Mouse (Mus musculus) stomach, embryonic 15.5 days (tissue): ENCODE data around the gene Tmem59l. TPM values are rescaled to one million over a fixed set of nuclear protein-coding genes. Genes with fewer than 3 reads are reported as not detected.
"Not testable (repeated sequence)": the region's sequence is repeated elsewhere in the genome, so short reads cannot be mapped to it uniquely, and the experiment has no call there.

ENCODE experiments used
- ATAC-seq: fragments of 200-750 bp; cut with Nextera tagmentation; 2 replicates; pipeline ENCODE4 v1.8.0; 2017; ENCODE audit warnings: low read depth, moderate number of reproducible peaks, moderate TSS enrichment; ENCODE audit not compliant: insufficient read depth, low FRiP score
- H3K27ac ChIP-seq: fragments of 300-500 bp; sonication (generic); 2 replicates; pipeline ENCODE4 v1.5.1; 2015; ENCODE audit warnings: mild to moderate bottlenecking, inconsistent platforms
- H3K27me3 ChIP-seq: fragments of 300-500 bp; sonication (generic); replicated peaks from 2 replicates; pipeline ENCODE4 v1.6.1; 2015; ENCODE audit warnings: inconsistent platforms
- H3K36me3 ChIP-seq: fragments of 300-500 bp; sonication (generic); 2 replicates; pipeline ENCODE4 v1.6.1; 2015; ENCODE audit warnings: inconsistent platforms
- H3K4me1 ChIP-seq: fragments of 300-500 bp; sonication (generic); 2 replicates; pipeline ENCODE4 v1.6.1; 2015; ENCODE audit warnings: inconsistent platforms
- H3K4me2 ChIP-seq: fragments of 300-500 bp; sonication (generic); 2 replicates; pipeline ENCODE4 v1.6.1; 2015; ENCODE audit warnings: mild to moderate bottlenecking, inconsistent platforms
- H3K4me3 ChIP-seq: fragments of 300-500 bp; sonication (generic); replicated peaks from 2 replicates; pipeline ENCODE4 v1.5.1; 2015; ENCODE audit warnings: inconsistent platforms
- H3K9ac ChIP-seq: fragments of 300-500 bp; sonication (generic); 2 replicates; pipeline ENCODE4 v1.6.1; 2015; ENCODE audit warnings: inconsistent platforms
- H3K9me3 ChIP-seq: fragments of 300-500 bp; sonication (generic); 2 replicates; pipeline ENCODE4 v1.6.1; 2016; ENCODE audit warnings: inconsistent platforms
- WGBS: fragments of 180-500 bp; shearing (Covaris S2); methylation state at CpG from one replicate; pipeline ENCODE4 v1.1.7; 2015; 5-methylcytosine and 5-hydroxymethylcytosine counted together
- polyA plus RNA-seq: library from polyadenylated mRNA; unstranded; fragments of >200 nt; fragmentation: Nextera tagmentation; extraction: Ambion mirVana; gene quantifications from 2 replicates; pipeline ENCODE4 v1.2.1, GENCODE M21; 2015

Tmem59l gene
- polyA plus RNA-seq, 1 experiment from 2014 or later = 3.5 TPM

DNA sequence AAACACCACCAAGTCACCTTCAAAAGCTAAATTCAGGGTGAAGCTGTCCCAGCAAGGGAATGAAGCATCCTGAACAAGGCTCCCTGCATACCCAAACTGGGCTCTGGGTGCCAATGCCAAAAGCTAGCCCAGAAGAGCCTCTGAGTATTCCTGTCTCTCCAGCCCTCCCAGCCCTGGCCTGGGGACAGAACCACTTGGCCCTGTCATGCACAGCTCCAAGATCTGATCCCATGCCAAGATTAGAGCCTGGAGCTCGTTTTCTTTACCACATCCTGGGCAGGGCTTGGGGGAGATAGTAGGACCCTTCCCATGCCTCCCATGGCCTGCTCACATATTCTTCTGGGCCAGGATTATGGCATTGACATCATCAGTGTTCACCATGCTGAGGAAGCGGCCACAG, 32.4 kb upstream of the Tmem59l start:
- Histone ChIP-seq H3K36me3 (0 out of 2 replicates have a peak, but pooled peaks cover 9% of the 10 kb centered on the region), H3K4me1 (peaks cover 12% of the 10 kb centered on the region), H3K27ac (no peak overlapping the region), H3K27me3 (no peaks in the 10 kb centered on the region), H3K4me2 (no peak overlapping the region), H3K4me3 (no peak overlapping the region), H3K9me3 (no peaks in the 10 kb centered on the region), H3K9ac (no peak overlapping the region)
- WGBS = 65% methylated on average over 2 of the region's 2 CpGs
- ATAC-seq = no peak

DNA sequence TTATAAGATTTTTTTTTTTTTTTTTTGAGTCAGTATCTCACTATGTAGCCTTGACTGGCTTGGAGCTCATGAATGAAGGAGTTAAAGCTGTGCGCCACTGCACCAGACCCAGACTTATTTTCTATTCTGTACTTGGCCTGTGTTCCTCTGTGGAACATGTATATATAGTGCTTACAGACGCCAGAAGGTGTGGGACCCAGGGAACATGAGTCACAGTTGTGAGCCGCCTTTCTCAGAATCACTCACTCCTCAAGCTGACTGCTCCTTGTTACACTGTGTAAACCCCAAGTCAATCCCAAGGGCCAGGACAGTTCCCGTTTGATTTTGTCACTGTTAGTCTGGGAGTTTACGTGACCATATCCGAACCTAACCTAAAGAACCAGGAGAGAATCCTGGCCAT, 31.9 kb upstream of the Tmem59l start:
- ATAC-seq = no peak
- WGBS = 87% methylated on average over 6 of the region's 6 CpGs
- H3K9ac ChIP-seq = no peak overlapping the region
- H3K4me3 ChIP-seq = no peak overlapping the region
- peaks cover 12% of the 10 kb centered on the region for H3K4me1 ChIP-seq
- no peaks in the 10 kb centered on the region for H3K9me3 ChIP-seq
- H3K27ac ChIP-seq = no peak overlapping the region
- H3K4me2 ChIP-seq = no peak overlapping the region
- H3K36me3 ChIP-seq = 0 out of 2 replicates have a peak, but pooled peaks cover 9% of the 10 kb centered on the region
- H3K27me3 ChIP-seq = no peaks in the 10 kb centered on the region

DNA sequence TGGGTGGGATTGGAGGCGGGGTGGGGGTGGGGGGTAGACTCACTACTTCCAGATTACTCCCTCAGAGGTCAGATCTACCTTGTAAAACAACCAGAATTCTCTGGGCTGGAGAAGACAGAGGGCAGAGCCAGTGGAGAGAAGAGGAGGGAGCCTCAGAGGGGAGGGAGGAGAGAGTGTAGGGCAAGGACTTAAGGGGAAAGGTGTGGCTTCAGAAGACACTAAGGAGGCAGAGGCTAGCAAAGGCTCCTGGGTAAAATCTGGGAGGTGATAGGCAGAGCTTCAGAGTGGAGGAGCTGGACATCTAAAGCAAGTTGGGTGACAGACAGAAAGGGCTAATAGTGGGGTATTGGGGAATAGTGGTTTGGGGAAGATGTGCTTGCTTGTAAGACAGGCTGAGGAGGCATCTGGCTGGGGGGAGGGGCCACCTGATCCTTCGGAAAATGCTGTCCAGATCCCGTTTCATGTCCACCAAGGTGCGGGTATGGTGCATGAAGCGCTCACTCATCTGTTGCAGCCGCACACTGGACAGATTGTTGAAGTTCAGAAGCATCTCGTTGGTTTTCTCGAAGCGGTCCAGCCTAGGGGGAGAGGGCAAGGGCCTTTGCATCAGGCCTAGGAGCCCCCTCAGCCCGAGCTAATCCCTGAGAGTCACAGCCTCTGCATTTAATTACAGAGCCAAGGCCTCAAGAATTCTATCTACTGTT, 30.9 kb upstream of the Tmem59l start:
- H3K4me2 ChIP-seq = no peak overlapping the region
- H3K4me3 ChIP-seq = no peak overlapping the region
- H3K27ac ChIP-seq = no peak overlapping the region
- no peaks in the 10 kb centered on the region for H3K27me3 ChIP-seq
- peaks cover 13% of the 10 kb centered on the region; the same call in 1 of the 2 replicates for H3K36me3 ChIP-seq
- H3K9ac ChIP-seq = no peak overlapping the region
- H3K9me3 ChIP-seq = no peaks in the 10 kb centered on the region
- 71% methylated on average over 10 of the region's 10 CpGs for WGBS
- 0 out of 2 replicates have a peak, but pooled peaks cover 8% of the 10 kb centered on the region for H3K4me1 ChIP-seq
- no peak for ATAC-seq

DNA sequence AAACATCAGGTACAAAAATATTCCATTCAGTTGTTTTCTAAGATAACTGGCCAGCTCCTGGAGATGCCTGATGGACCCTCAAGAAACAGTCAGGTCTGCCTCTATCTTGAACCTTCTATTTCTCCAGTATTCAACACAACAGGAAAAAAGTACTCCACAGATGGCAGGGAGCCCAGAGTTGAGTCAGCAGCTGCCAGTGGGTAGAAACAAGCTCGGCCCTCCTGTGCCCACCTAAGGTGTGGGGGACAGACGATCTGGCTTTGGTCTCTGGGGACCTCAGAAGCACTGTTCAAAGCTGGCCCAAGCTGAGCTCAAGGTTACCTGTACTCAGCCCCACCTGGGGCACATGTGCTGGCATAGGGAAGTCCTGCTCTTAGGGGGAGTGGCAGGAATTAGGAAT, 26.3 kb upstream of the Tmem59l start:
- H3K4me3 ChIP-seq = no peak overlapping the region
- H3K27ac ChIP-seq = no peak overlapping the region
- no peak overlapping the region for H3K4me2 ChIP-seq
- 62% methylated on average over 2 of the region's 2 CpGs for WGBS
- no peak overlapping the region for H3K9ac ChIP-seq
- no peak for ATAC-seq
- peaks cover 19% of the 10 kb centered on the region for H3K36me3 ChIP-seq
- H3K4me1 ChIP-seq = peaks cover 22% of the 10 kb centered on the region
- H3K27me3 ChIP-seq = no peaks in the 10 kb centered on the region
- H3K9me3 ChIP-seq = no peaks in the 10 kb centered on the region

DNA sequence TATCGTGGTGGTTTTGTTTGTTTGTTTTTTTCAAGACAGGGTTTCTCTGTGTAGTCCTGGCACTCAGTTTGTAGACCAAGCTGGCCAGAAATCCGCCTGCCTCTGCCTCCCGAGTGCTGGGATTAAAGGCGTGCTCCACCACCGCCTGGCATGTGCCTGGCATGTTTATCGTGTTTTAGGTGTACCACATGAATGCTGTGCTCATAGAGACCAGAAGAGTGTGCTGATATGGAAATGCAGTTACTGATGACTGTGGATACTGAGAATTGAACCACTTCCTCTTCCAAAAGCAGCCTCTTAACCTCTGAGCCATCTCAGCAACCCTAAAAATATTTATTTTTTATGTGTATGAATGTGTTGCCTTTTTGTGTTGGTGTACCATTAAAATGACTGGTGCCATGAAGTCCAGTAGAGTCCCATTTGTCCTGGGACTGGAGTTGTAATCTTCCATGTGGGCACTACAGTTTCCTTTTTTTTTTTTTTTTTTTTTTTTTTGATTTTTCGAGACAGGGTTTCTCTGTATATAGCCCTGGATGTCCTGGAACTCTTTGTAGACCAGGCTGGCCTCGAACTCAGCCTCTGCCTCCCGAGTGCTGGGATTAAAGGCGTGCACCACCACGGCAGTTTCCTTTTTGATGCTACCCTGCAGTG, 25.2 kb upstream of the Tmem59l start:
- Histone ChIP-seq H3K4me1 (peaks cover 25% of the 10 kb centered on the region), H3K36me3 (peaks cover 26% of the 10 kb centered on the region), H3K4me3 (no peak overlapping the region), H3K27me3 (no peaks in the 10 kb centered on the region), H3K27ac (no peak overlapping the region), H3K4me2 (no peak overlapping the region), H3K9ac (no peak overlapping the region), H3K9me3 (no peaks in the 10 kb centered on the region)
- WGBS = 94% methylated on average over 11 of the region's 11 CpGs
- no peak for ATAC-seq

DNA sequence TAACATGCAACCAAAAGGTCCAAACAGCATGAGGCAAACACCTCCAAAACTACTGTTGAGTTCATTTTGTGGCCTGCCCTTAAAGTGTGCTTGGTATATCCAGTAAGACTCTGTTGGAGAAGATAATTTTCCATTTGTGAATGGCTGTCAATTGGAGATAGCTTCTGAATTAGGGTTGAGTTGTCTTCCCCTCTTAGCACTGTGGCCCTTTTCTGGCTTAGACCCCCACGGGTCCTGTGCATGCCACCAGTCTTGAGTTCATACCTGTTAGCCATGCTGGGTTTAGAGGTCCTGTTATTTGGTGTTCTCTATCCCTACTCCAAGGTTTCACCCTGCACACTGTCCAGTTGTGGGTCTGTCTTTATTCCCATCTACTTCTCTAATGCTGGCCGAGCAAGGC, 24.6 kb upstream of the Tmem59l start:
- peaks cover 30% of the 10 kb centered on the region for H3K36me3 ChIP-seq
- H3K4me1 ChIP-seq = peaks cover 26% of the 10 kb centered on the region
- H3K27ac ChIP-seq = no peak overlapping the region
- peak overlapping the region; percentile 88; the same call in 1 of the 2 replicates for H3K4me2 ChIP-seq
- 92% methylated on average over 2 of the region's 2 CpGs for WGBS
- no peaks in the 10 kb centered on the region for H3K27me3 ChIP-seq
- H3K4me3 ChIP-seq = no peak overlapping the region; the same call in 1 of the 2 replicates
- no peak overlapping the region for H3K9ac ChIP-seq
- no peaks in the 10 kb centered on the region for H3K9me3 ChIP-seq
- ATAC-seq = no peak

DNA sequence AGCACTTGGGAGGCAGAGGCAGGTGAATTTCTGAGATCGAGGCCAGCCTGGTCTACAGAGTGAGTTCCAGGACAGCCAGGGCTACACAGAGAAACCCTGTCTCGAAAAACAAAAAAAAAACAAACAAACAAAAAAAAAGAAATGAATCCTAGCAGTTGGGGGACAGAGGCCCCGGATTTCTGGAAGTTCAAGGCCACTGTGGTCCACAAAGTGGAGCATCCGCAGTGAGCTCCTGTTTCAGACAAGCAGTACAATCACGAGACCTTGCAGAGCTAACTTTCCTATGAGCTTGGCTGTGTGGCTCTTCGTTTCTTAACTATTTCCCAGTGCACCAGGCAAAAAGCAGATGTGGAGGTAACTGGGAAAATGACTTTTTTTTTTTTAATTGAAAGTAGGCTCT, 24.0 kb upstream of the Tmem59l start:
- H3K9ac ChIP-seq, H3K27me3 ChIP-seq, ATAC-seq, H3K9me3 ChIP-seq: not testable (repeated sequence)
- Histone ChIP-seq H3K4me1 (peaks cover 26% of the 10 kb centered on the region), H3K4me3 (peak overlapping the region; percentile 74), H3K27ac (peak overlapping the region; percentile 99), H3K36me3 (peaks cover 27% of the 10 kb centered on the region), H3K4me2 (peak overlapping the region; percentile 88)
- WGBS = 72% methylated on average over 6 of the region's 6 CpGs

DNA sequence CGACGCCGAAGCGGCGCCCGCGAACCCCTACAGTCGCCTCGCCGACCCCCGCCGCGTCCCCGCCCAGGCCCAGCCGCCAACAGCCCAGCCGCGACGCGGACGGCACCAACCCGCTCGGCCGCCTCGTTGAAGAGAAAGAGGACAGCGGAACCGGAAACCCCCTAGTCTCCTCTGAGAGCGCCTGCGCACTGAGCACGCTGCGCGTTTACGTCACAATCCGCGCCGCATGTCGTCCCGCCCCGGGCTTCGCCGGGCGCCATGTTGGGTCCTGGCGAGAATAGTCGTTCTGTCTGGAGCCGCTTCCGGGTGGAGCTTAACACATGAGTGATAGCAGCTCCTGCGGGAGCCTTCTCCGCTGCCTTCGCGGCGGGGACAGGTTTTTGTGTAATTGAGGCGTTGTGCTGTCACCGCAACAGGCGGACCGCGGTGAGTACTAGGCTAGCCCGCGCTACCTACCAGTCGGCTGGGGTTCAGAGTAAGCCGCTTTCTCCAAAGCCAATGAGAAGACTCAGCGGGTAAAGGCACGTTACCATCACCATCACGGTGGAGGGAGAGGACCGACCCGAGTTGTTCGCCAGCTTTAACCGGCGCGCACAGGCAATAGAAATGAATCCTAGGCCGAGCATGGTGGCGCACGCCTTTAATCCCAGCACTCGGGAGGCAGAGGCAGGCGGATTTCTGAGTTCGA, 23.2 kb upstream of the Tmem59l start, which contains the start of gene Uba52:
TSS of gene Uba52 (minus strand) at position 574 of the 688 bp plus-strand sequence.
- Histone ChIP-seq H3K9ac (peak within 1 kb of the TSS; percentile 99), H3K4me1 (peaks cover 34% of the 10 kb centered on the region), H3K9me3 (no peaks in the 10 kb centered on the region), H3K4me2 (peak within 1 kb of the TSS; percentile 88), H3K4me3 (peak within 1 kb of the TSS; percentile 74), H3K27ac (peak within 1 kb of the TSS; percentile 99), H3K36me3 (peaks cover 27% of the 10 kb centered on the region), H3K27me3 (no peaks in the 10 kb centered on the region)
- 1% methylated on average over 72 of the region's 74 CpGs for WGBS
- ATAC-seq = peak; percentile 83

DNA sequence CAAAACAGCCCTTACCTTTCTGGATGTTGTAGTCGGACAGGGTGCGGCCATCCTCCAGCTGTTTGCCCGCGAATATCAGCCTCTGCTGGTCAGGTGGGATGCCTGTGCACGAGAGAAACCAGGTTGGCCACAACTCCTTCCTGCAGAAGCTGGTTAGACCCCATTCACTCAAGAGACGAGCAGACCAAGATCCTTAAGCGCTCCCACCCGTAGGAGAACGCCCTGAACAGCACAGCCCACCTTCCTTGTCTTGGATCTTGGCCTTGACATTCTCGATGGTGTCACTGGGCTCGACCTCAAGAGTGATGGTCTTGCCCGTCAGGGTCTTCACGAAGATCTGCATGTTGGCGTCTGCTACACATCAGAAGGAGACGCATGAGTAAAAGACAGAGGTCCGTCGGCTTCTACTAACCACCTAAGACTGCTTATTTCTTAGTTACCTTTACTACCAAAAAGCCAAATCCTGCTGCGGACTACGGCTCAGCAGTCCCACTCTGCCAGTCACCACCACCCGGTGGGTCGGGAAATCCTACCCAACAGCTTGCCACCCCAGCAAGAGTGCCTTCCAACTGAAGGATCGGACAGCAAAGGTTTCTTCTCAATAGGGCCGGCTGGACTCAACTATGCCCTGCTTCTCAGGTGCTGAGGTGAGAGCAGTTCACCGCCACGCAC, 22.3 kb upstream of the Tmem59l start:
- Histone ChIP-seq H3K4me3 (peak overlapping the region; percentile 74), H3K36me3 (peaks cover 27% of the 10 kb centered on the region), H3K9me3 (no peaks in the 10 kb centered on the region), H3K4me1 (peaks cover 42% of the 10 kb centered on the region), H3K27ac (peak overlapping the region; percentile 99), H3K27me3 (no peaks in the 10 kb centered on the region), H3K9ac (peak overlapping the region; percentile 99), H3K4me2 (peak overlapping the region; percentile 88)
- no peak for ATAC-seq
- WGBS = 6% methylated on average over 25 of the region's 25 CpGs

DNA sequence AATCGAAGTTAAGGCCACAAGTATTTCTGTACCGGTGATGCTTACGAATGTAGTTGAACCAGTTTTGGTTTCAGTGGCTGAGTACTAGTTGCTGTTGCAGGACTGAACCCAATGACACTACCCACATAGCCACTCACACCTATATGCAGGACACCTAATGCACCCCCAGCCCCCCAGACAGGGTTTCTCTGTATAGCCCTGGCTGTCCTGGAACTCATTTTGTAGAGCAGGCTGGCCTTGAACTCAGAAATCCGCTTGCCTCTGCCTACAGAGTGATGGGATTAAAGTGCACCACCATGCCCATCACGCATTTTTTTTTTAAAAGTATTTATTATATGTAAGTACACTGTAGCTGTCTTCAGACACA, 19.9 kb upstream of the Tmem59l start:
- H3K9ac ChIP-seq = no peak overlapping the region
- peaks cover 58% of the 10 kb centered on the region for H3K4me1 ChIP-seq
- 60% methylated on average over 5 of the region's 5 CpGs for WGBS
- H3K4me2 ChIP-seq = peak overlapping the region; percentile 88
- peaks cover 15% of the 10 kb centered on the region for H3K27me3 ChIP-seq
- H3K4me3 ChIP-seq = peak overlapping the region; percentile 82
- peaks cover 18% of the 10 kb centered on the region for H3K36me3 ChIP-seq
- ATAC-seq = no peak
- H3K27ac ChIP-seq = peak overlapping the region; percentile 95
- no peaks in the 10 kb centered on the region for H3K9me3 ChIP-seq

DNA sequence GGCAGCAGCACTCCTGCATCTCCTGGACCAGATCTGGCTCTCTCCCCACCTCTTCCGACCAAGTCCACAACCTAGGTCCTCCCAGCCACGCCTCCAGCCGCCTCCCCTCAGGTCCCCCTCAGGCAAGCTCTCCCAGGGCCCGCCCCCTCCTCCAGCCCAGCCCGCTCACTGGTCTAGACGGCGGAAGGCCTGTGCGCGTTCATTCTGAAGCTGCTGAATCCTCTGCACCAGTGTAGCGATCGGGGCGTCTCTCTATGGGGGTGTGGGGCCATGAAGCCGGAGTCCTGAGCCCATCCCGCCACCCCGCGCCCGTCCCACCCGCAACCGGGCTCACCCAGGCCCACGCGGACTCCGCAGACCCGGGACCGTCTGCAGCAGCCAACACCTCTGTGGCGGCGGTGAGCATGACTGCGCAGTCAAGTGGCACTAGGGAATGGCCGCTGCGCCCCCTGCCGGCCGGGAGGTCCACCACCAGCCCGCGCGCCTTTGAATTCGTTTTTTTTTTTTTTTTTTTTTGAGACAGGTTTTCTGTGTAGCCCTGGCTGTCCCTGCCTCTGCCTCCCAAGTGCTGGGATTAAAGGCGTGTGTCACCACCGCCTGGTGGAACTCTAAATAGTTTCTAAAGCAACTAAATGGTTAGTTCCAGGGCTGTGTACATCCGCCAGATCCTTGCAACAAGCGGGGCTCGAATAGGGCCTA, 19.3 kb upstream of the Tmem59l start, which contains the start of gene Rex1bd:
TSS of gene Rex1bd (minus strand) at position 425 of the 699 bp plus-strand sequence.
- WGBS = 3% methylated on average over 40 of the region's 40 CpGs
- Histone ChIP-seq H3K4me1 (peaks cover 57% of the 10 kb centered on the region), H3K27me3 (peaks cover 21% of the 10 kb centered on the region), H3K4me3 (peak within 1 kb of the TSS; percentile 82), H3K36me3 (peaks cover 18% of the 10 kb centered on the region), H3K4me2 (peak within 1 kb of the TSS; percentile 88), H3K27ac (peak within 1 kb of the TSS; percentile 95), H3K9ac (peak within 1 kb of the TSS; percentile 78), H3K9me3 (no peaks in the 10 kb centered on the region)
- peak; percentile 87 for ATAC-seq
